In the genomic region with DNA sequence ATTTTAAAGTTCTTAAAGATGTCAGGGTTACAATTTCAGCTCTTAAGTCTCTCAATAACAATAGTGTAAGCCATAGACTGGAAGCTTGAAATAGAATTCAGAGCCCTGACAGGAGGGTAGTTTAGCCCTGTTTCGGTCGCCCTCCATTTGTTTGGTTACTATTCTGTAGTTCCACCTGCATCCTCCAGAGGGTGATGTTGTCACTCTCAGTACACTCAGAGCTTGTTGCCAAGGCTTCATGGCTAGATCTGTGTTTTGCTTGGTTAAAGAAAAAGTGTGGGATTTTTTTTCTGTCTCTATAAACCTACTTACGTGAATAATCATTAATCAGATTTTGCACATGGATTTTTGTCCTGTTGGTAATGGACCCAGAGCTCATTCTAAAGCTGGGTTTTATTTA, we compare ENCODE assay signal across 8 mouse cellular contexts. TPM values are rescaled to one million over a fixed set of nuclear protein-coding genes. Genes with fewer than 3 reads are reported as not detected.
DNase-seq lines count a peak whose midpoint lies in the region; ATAC-seq and TF ChIP-seq lines count a peak whose summit lies in the region.

No protein-coding gene starts in this region.

- H3K27me3 ChIP-seq in E14TG2a.4 (ENCODE audit: insufficient read depth, low read length), result peaks cover 22% of the 10 kb centered on the region

- H3K36me3 ChIP-seq in E14TG2a.4 (ENCODE audit: insufficient read depth, low read length), result peaks cover 6% of the 10 kb centered on the region

- peak; percentile 52 for TF ChIP-seq CTCF in E14TG2a.4 (conservative IDR thresholded peaks at IDR 0.05; ENCODE audit: low read length)

- no peaks in the 10 kb centered on the region for H3K9me3 ChIP-seq in E14TG2a.4 (ENCODE audit: low read length)

- H3K4me1 ChIP-seq in E14TG2a.4 (replicated peaks; ENCODE audit: low read depth, low read length), result peaks cover 13% of the 10 kb centered on the region

- no peak overlapping the region for H3K4me3 ChIP-seq in E14TG2a.4 (replicated peaks; ENCODE audit: low read length)

- ATAC-seq in cerebellum, adult (ENCODE audit: insufficient number of reproducible peaks, low FRiP score, low TSS enrichment), result no peak

- DNase-seq in cerebellum, adult 8-10 months, result peak; percentile 57
- peak; percentile 86 for DNase-seq in embryo, embryonic 10 days (ENCODE audit: low spot score)
- peak; percentile 73 for DNase-seq in heart, postnatal 4 days
- DNase-seq in kidney, postnatal 25 days, result peak; percentile 39 to 83
- DNase-seq in lung, postnatal 14 days, result peak; percentile 75
- DNase-seq in retina, postnatal 7 days (ENCODE audit: low read depth, low spot score), result peak; percentile 49

RNA-seq across cellular contexts. Expression of a gene that starts 12.4 kb away (rescaled TPM):
- 1 to 10 TPM in 1 of 2 experiments, under 1 TPM in 1; 0.60 to 1.0 TPM for total RNA-seq in heart, postnatal 4 days (2021)

RNA-seq across cellular contexts. Expression of a gene that starts 48.6 kb away (rescaled TPM):
- total RNA-seq in heart, postnatal 4 days (2021), result 1 to 10 TPM; 2.4 TPM
